Mouse (Mus musculus) urinary bladder, postnatal 25 days (tissue): ENCODE results near the gene Gm38394.
A peak's percentile ranks its signal among the peaks of the same experiment; 100 is the strongest.
"Not testable (repeated sequence)": the region's sequence is repeated elsewhere in the genome, so short reads cannot be mapped to it uniquely, and the experiment has no call there.

Source experiments
- DNase-seq: peaks from one replicate; pipeline ENCODE4 v3.0.0; 2022; ENCODE audit warnings: low spot score

Gm38394 gene

GRCm38 (mm10) chr1:133661203-133661933 is at the start of gene Gm38394:
Gene Gm38394, minus strand, starts transcription at chr1:133661318.
- peak; percentile 76 for DNase-seq

GRCm38 (mm10) chr1:133710895-133711294 is 49.8 kb upstream of the Gm38394 start:
- no peak for DNase-seq

DNA sequence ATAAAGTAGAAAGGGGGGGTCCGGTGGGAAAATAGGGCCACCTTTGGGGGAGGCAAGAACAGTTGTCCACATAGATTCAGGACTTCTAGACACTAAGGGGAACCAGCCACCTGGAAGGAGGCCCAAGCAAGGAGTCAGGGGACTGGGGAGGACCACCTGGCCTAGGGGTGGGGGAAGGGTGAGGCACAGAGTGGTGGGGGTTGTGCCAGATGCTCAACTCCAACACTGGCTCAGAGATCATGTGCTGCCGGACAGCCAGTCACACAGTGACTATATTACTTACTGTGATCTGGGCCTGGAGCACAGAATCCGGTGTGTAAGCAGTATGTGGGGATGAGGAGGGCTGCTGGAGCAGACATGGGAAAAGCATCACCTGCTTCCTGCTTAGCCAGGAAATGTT is 48.2 kb upstream of the Gm38394 start:
- DNase-seq, result no peak

- not testable (repeated sequence) for DNase-seq
Observed at GRCm38 (mm10) chr1:133701824-133702223, 40.7 kb upstream of the Gm38394 start.

- no peak for DNase-seq
Observed at GRCm38 (mm10) chr1:133697935-133698620, 37.0 kb upstream of the Gm38394 start.

- DNase-seq, result peak; percentile 62
Observed at GRCm38 (mm10) chr1:133695901-133696300, 34.8 kb upstream of the Gm38394 start.

DNA sequence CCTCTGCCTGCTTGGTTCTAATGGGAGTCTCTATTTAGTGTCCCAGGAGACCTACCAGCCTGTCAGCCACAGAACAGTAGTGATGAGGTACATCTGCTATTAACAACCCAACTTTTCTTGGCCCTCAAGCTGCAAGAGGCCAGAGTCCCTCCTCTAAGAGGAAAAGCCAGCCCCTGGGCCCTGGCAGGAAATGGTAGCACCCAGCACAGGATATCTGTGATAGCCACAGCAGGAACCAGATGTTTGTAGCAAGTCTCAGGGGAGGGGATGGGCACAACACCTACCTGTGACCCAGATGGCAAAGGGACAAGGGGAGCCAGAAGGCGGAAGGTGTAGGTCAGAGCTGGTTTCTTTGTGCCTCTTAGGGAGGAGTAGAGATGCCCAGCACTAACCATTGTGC is 33.8 kb upstream of the Gm38394 start:
- no peak for DNase-seq

- DNase-seq, result no peak
Observed at GRCm38 (mm10) chr1:133694301-133694700, 33.2 kb upstream of the Gm38394 start.

GRCm38 (mm10) chr1:133693536-133694114 is 32.5 kb upstream of the Gm38394 start:
- no peak for DNase-seq

DNA sequence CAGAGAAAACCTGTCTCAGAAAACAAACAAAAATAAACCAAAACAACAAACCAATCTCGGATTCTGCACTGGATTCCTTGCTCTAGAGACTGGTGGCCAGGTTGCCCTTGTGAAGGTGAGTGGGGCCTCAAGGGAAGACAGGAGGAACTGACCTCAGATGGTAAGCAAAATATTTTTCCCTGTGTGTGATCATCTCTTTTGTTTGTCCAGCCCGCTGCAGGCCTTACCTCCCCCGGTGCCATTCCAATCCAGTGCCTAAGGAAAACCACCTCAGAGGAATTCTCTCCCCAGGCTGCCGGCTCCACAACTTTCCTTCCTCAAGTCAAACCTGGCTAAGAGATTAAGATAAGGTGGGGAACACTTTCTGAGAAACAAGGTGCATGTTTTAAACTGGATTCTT is 31.1 kb upstream of the Gm38394 start:
- no peak for DNase-seq

GRCm38 (mm10) chr1:133691046-133691445 is 29.9 kb upstream of the Gm38394 start:
- no peak for DNase-seq

DNA sequence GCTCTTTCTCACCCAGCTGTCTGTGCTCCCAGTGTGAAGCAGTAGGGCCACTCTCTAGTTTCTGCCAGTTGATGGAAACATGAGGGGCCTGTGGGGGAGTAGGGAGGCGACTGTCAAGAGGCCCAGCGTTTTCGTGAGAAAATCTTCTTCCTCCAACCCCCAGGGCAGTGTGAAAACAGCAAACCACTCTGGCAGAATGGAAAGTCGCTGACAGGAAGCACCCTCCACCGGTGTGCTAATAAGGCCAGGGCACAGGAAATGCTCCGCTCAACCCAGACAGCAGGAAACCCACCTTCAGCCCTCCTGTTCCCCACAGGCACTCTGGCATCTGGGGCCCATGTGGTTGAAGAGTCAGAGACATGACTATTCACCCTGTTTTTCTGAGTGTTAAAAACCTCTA is 28.8 kb upstream of the Gm38394 start, which contains the start of gene Lax1:
TSS of gene Lax1 (minus strand) at position 212 of the 400 bp plus-strand sequence.
- DNase-seq, result no peak

GRCm38 (mm10) chr1:133688301-133688700 is 27.2 kb upstream of the Gm38394 start:
- DNase-seq, result no peak

DNA sequence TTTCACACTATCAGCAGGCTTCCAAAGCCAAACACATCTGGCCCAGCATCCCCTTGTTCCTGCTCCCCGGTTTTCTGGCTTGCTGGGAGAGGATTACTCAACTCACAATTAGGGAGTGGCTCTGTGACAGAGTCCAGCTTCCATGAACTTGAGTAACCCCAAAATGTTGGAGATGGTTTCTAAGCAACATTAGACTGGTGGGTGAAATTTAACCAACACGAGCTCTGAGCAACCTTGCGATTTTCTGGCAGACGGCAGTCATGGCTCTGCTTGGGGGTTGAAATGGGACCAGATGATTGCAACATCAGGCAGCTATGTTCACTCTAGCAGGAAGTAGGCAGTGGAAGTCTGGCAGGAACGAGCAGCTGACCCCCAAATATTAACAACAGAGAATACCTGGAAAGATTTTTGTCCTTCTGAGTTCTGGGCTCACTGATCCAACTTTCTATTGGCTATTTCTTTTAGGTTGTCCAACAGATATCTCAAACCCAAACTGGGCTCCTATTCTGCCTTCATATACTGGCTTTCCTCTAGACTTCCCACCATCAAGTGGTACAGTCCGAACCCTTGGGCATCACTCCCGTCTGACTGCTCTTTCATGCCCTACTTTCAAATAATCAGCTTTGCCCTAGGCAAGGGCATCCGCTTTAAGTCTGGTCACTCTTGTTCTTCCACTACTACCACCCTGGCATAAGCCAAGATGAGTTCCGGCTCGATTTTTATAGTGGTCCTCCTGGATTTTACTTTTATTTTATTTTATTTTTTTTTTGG is 24.8 kb upstream of the Gm38394 start:
- DNase-seq, result no peak

GRCm38 (mm10) chr1:133671801-133672200 is 10.7 kb upstream of the Gm38394 start:
- no peak for DNase-seq

DNA sequence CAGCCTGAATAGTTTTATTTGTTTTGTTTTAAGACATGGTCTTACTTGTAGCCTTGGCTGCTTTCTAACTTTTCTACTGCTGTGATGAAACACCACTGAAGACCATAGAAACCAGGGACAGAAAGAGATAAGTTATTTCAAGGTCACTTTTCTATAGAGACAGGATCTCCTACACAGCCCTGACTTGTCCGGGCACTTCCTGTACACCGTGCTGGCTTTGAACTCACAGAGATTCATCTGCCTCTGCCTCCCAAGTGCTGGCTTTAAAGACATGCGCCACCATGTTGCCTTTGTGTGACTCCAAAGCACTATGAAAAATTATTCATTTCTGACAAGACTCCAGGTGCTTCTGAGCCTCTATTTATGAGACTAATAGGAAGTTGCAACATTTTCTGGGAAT is 10.1 kb upstream of the Gm38394 start:
- no peak for DNase-seq

- no peak for DNase-seq
Observed at GRCm38 (mm10) chr1:133670776-133671175, 9.7 kb upstream of the Gm38394 start.

DNA sequence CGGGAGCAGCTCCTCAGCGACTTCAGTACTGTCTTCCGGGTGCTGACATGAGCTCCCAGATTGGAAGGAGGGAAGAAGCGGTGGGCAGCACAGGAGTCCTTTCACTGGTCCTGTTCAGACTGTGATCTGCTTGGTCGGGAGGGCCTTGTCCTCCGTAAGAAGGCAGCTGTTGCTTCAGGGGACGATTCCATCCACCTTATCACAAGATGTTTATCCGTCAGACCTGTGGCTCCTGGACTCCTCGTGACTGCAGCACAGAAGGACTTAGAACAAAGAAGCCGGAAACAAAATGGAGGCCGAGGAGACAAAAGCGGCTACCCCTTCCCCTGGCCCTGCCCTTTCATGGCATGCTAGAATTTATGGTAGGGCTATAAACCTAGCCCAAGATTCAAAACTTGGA is 9.1 kb upstream of the Gm38394 start:
- no peak for DNase-seq

GRCm38 (mm10) chr1:133668618-133669017 is 7.5 kb upstream of the Gm38394 start:
- DNase-seq, result no peak

- DNase-seq, result no peak
Observed at GRCm38 (mm10) chr1:133667721-133668120, 6.6 kb upstream of the Gm38394 start.

DNA sequence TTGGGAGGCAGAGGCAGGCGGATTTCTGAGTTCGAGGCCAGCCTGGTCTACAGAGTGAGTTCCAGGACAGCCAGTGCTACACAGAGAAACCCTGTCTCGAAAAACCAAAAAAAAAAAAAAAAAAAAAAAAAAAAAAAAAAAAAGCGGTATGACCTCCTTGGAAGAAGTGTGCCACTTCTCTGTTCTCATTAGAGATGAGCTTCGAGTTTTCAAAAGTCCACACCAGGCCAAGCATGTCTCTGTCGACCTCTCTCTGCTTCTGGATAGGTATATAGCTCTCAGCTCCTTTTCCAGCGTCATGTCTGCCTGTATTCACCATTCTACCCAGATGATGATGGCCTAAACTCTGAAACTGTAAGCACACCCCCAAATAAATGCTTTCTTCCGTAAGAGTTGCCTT is 4.6 kb upstream of the Gm38394 start:
- DNase-seq, result not testable (repeated sequence)

GRCm38 (mm10) chr1:133664203-133664970 is 3.3 kb upstream of the Gm38394 start:
- no peak for DNase-seq
